Mouse (Mus musculus): Measurements from ENCODE around the gene Lekr1. TPM values are rescaled to one million over a fixed set of nuclear protein-coding genes. Genes with fewer than 3 reads are reported as not detected.
"Not testable (repeated sequence)": the region's sequence is repeated elsewhere in the genome, so short reads cannot be mapped to it uniquely, and the experiment has no call there.

Lekr1 gene
- polyA plus RNA-seq, 1 experiment from 2014 or later, result 7.8 TPM

GRCm38 (mm10) chr3:65717406-65717805, 51.4 kb downstream of the Lekr1 start:
- H3K36me3 ChIP-seq, result no peaks in the 10 kb centered on the region
- H3K4me1 ChIP-seq, result no peaks in the 10 kb centered on the region
- H3K27me3 ChIP-seq, result no peaks in the 10 kb centered on the region
- H3K27ac ChIP-seq, result no peak overlapping the region
- no peak overlapping the region for H3K4me2 ChIP-seq (replicated peaks)
- no peak overlapping the region for H3K9ac ChIP-seq
- ATAC-seq (ENCODE audit: low FRiP score, low read depth), result no peak
- WGBS, result 88% methylated on average over 2 of the region's 2 CpGs
- H3K4me3 ChIP-seq, result no peak overlapping the region
- H3K9me3 ChIP-seq, result no peaks in the 10 kb centered on the region

GRCm38 (mm10) chr3:65722897-65723296, 56.9 kb downstream of the Lekr1 start:
- no peak for ATAC-seq (ENCODE audit: low FRiP score, low read depth)
- 81% methylated on average over 4 of the region's 4 CpGs for WGBS
- no peak overlapping the region for H3K4me2 ChIP-seq (replicated peaks)

GRCm38 (mm10) chr3:65723664-65724063, 57.6 kb downstream of the Lekr1 start:
- 84% methylated on average over 4 of the region's 4 CpGs for WGBS
- ATAC-seq (ENCODE audit: low FRiP score, low read depth), result no peak

More at GRCm38 (mm10) chr3:65722897-65723296, 56.9 kb downstream of the Lekr1 start:
- Histone ChIP-seq H3K9ac (no peak overlapping the region), H3K27me3 (no peaks in the 10 kb centered on the region), H3K27ac (no peak overlapping the region), H3K9me3 (no peaks in the 10 kb centered on the region), H3K4me1 (peaks cover 4% of the 10 kb centered on the region; the same call in 1 of the 2 replicates), H3K36me3 (no peaks in the 10 kb centered on the region), H3K4me3 (no peak overlapping the region)

DNA sequence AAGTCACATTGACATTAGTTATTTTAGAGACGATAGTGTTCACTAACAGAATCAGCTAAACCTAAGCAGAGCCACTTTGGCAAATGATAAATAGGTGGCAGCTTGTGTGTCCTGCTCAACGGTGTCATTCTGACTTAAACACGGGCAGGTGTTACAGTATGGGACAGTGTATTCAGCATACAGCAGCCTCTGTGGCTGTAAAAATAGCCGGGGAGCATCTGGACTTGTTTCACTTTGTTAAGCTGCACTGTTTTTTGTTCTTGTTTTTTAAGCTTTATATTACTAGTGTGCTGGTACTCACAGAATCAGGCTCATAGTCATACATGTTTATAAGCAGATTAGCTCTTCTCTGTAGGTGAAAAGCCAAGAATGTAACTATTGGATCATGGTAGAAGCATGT, 71.8 kb downstream of the Lekr1 start:
- Histone ChIP-seq H3K36me3 (no peaks in the 10 kb centered on the region), H3K4me1 (no peaks in the 10 kb centered on the region), H3K27ac (no peak overlapping the region), H3K4me3 (no peak overlapping the region), H3K9ac (no peak overlapping the region), H3K4me2 (replicated peaks) (no peak overlapping the region), H3K9me3 (no peaks in the 10 kb centered on the region), H3K27me3 (no peaks in the 10 kb centered on the region)
- no peak for ATAC-seq (ENCODE audit: low FRiP score, low read depth)
- 71% methylated on average over 4 of the region's 4 CpGs for WGBS

More at GRCm38 (mm10) chr3:65723664-65724063, 57.6 kb downstream of the Lekr1 start:
- Histone ChIP-seq H3K4me1 (peaks cover 4% of the 10 kb centered on the region; the same call in 1 of the 2 replicates), H3K9me3 (no peaks in the 10 kb centered on the region), H3K27ac (no peak overlapping the region), H3K4me3 (no peak overlapping the region), H3K9ac (no peak overlapping the region), H3K27me3 (no peaks in the 10 kb centered on the region), H3K36me3 (no peaks in the 10 kb centered on the region), H3K4me2 (replicated peaks) (no peak overlapping the region)

GRCm38 (mm10) chr3:65744936-65745335, 78.9 kb downstream of the Lekr1 start:
- Histone ChIP-seq H3K9me3 (no peaks in the 10 kb centered on the region), H3K4me2 (replicated peaks) (no peak overlapping the region), H3K27ac (no peak overlapping the region), H3K4me3 (no peak overlapping the region), H3K4me1 (no peaks in the 10 kb centered on the region), H3K9ac (no peak overlapping the region), H3K36me3 (no peaks in the 10 kb centered on the region), H3K27me3 (no peaks in the 10 kb centered on the region)
- no peak for ATAC-seq (ENCODE audit: low FRiP score, low read depth)
- 47% methylated on average over 4 of the region's 4 CpGs for WGBS

- Histone ChIP-seq H3K4me3 (no peak overlapping the region), H3K27me3 (no peaks in the 10 kb centered on the region), H3K9me3 (no peaks in the 10 kb centered on the region), H3K4me2 (replicated peaks) (no peak overlapping the region), H3K9ac (no peak overlapping the region), H3K36me3 (no peaks in the 10 kb centered on the region), H3K27ac (no peak overlapping the region), H3K4me1 (no peaks in the 10 kb centered on the region)
- 82% methylated on average over 20 of the region's 20 CpGs for WGBS
- ATAC-seq (ENCODE audit: low FRiP score, low read depth), result no peak
Observed at GRCm38 (mm10) chr3:65764511-65765508, 98.8 kb downstream of the Lekr1 start.

DNA sequence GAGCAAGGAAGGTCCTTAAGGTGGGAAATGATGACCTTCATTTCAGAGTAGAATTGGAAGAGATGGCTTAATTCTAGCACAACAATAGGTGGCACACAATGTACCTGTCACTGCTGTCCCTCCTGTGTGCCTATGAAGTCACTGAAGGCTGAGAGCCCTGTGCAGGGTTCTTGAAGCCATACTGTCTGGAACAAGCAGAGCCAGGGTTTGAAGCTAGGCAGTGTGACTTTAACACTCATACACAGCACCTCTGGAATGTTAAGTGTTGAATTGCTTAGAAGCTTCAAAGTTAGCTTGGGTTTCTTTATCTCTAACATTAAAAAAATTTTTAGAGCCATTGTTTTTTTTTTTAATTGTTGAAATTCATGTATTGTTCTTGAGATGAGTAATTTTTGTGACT, 100.4 kb downstream of the Lekr1 start:
- Histone ChIP-seq H3K4me1 (no peaks in the 10 kb centered on the region), H3K9me3 (no peaks in the 10 kb centered on the region), H3K4me2 (replicated peaks) (no peak overlapping the region), H3K4me3 (no peak overlapping the region), H3K36me3 (no peaks in the 10 kb centered on the region), H3K27ac (no peak overlapping the region), H3K9ac (no peak overlapping the region), H3K27me3 (no peaks in the 10 kb centered on the region)
- ATAC-seq (ENCODE audit: low FRiP score, low read depth), result no peak

- Histone ChIP-seq H3K36me3 (no peaks in the 10 kb centered on the region), H3K9me3 (no peaks in the 10 kb centered on the region), H3K9ac (no peak overlapping the region), H3K27me3 (no peaks in the 10 kb centered on the region), H3K4me1 (no peaks in the 10 kb centered on the region), H3K4me2 (replicated peaks) (no peak overlapping the region), H3K4me3 (no peak overlapping the region), H3K27ac (no peak overlapping the region)
- ATAC-seq (ENCODE audit: low FRiP score, low read depth), result no peak
- 79% methylated on average over 6 of the region's 6 CpGs for WGBS
Observed at GRCm38 (mm10) chr3:65767202-65767862, 101.3 kb downstream of the Lekr1 start.

DNA sequence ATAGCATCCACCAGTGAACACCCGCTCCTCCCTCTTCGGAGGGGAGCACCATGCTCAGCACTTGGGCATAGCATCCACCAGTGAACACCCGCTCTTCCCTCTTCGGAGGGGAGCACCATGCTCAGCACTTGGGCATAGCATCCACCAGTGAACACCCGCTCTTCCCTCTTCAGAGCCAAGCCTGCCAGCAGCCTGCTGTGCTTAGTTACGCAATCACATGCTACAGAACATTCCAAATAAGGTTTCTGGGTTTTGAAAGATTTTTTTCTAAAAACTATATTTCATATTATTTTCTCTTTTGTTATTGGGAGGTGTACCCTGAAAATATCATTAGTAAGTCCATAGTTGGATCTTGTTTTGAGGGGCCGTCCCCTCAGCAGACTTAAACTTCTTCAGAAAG, 103.6 kb downstream of the Lekr1 start:
- not testable (repeated sequence) for H3K4me2 ChIP-seq (replicated peaks); H3K9ac ChIP-seq; H3K27me3 ChIP-seq; H3K9me3 ChIP-seq; H3K4me3 ChIP-seq; H3K4me1 ChIP-seq; ATAC-seq (ENCODE audit: low FRiP score, low read depth); H3K36me3 ChIP-seq; H3K27ac ChIP-seq
- WGBS, result 89% methylated on average over 6 of the region's 7 CpGs

DNA sequence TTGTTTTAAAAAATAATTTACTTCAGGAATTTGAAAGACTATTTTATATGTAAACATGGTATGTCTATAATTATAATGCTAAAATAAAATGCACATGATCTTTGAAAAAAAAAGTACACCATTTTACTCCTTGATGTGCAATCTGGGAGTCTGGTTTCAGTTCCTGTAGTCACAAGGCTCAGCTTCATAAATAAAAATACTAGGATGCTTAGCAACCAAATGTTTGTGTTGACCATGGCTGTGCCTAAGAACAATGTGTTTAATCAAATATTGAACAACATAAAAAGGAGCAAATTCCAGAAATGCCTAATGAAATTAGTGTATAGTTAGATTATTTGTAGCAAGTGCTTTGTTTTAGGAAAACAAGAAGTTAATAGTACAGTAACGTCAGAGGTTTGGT, 107.9 kb downstream of the Lekr1 start:
- Histone ChIP-seq H3K27ac (no peak overlapping the region), H3K4me2 (replicated peaks) (no peak overlapping the region), H3K9ac (no peak overlapping the region), H3K4me3 (no peak overlapping the region), H3K4me1 (no peaks in the 10 kb centered on the region), H3K27me3 (no peaks in the 10 kb centered on the region), H3K9me3 (no peaks in the 10 kb centered on the region), H3K36me3 (no peaks in the 10 kb centered on the region)
- 80% methylated on average over 1 of the region's 1 CpGs for WGBS
- no peak for ATAC-seq (ENCODE audit: low FRiP score, low read depth)

DNA sequence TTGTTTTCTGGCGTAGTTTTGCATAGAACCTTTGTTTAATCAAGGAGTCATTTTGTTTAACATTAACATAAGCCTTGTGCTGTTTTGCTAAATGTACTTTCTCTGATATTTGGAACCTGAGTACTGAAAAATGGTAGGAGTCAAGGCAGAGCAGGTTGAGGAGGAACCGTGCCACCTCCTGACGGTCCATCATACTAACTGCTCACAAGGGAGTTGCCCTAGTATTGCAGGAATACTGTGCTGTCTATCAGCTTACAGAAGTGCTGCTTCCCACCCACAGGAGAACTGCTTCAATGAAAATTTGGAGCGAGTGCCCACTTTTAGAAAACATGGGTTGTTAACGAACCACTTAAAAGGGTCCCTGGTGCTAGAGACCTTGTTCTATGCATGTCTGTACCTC, 109.1 kb downstream of the Lekr1 start:
- H3K9me3 ChIP-seq, result no peaks in the 10 kb centered on the region
- no peak overlapping the region for H3K9ac ChIP-seq
- WGBS, result 68% methylated on average over 5 of the region's 5 CpGs
- H3K36me3 ChIP-seq, result no peaks in the 10 kb centered on the region
- no peaks in the 10 kb centered on the region for H3K27me3 ChIP-seq
- H3K27ac ChIP-seq, result no peak overlapping the region
- no peak overlapping the region for H3K4me3 ChIP-seq
- no peak for ATAC-seq (ENCODE audit: low FRiP score, low read depth)
- no peak overlapping the region for H3K4me2 ChIP-seq (replicated peaks)
- H3K4me1 ChIP-seq, result no peaks in the 10 kb centered on the region

DNA sequence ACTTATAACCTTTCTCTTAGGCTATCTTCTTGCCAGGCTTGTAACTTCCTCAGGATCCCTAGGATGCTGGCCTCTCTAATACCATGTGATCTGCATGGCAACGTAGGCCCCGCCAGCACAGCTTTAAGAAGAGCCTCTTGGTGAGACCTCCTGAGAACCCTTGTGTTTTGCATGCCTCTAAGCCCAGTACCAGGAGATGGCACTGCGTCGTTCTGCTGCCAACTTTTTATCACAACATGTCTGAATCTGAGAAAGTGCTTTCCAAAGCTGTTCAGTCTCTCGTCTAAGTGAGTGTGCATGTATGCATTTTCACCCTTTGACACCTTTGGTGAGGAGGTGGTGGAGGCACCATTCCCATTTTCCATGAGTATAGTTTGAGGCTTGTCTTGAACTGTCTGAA, 116.2 kb downstream of the Lekr1 start:
- no peak for ATAC-seq (ENCODE audit: low FRiP score, low read depth)
- Histone ChIP-seq H3K9ac (no peak overlapping the region), H3K4me2 (replicated peaks) (no peak overlapping the region), H3K36me3 (no peaks in the 10 kb centered on the region), H3K4me3 (no peak overlapping the region), H3K27ac (no peak overlapping the region), H3K9me3 (no peaks in the 10 kb centered on the region), H3K4me1 (no peaks in the 10 kb centered on the region), H3K27me3 (no peaks in the 10 kb centered on the region)
- 73% methylated on average over 5 of the region's 5 CpGs for WGBS

Data from limb, embryonic 13.5 days (tissue).